In genomic region chr19:5798700-5799479, GRCm38 (mm10) we compare ENCODE assay signal across 7 mouse cellular contexts. TPM values are rescaled to one million over a fixed set of nuclear protein-coding genes. Genes with fewer than 3 reads are reported as not detected.
DNase-seq lines count a peak whose midpoint lies in the region; ATAC-seq and TF ChIP-seq lines count a peak whose summit lies in the region.

No protein-coding gene starts in this region.

- no peak overlapping the region; the same call in 1 of the 2 replicates for H3K27ac ChIP-seq in spleen, adult 2 months (ENCODE audit: insufficient read depth, low read length)
- peak overlapping the region; percentile 58; the same call in 1 of the 2 replicates for H3K27ac ChIP-seq in hindbrain, embryonic 13.5 days

- WGBS in spleen, adult 2 months = 5% methylated on average over 7 of the region's 7 CpGs
- WGBS in hindbrain, embryonic 13.5 days = 1% methylated on average over 7 of the region's 7 CpGs

- no peaks in the 10 kb centered on the region for H3K27me3 ChIP-seq in spleen, adult 2 months (ENCODE audit: control insufficient read depth, insufficient read depth, low read length)
- H3K27me3 ChIP-seq in hindbrain, embryonic 13.5 days = no peaks in the 10 kb centered on the region

- H3K4me2 ChIP-seq in hindbrain, embryonic 13.5 days = peak overlapping the region; percentile 99

- H3K36me3 ChIP-seq in spleen, adult 2 months (ENCODE audit: control insufficient read depth, insufficient read depth, low read length) = peaks cover 46% of the 10 kb centered on the region
- H3K36me3 ChIP-seq in hindbrain, embryonic 13.5 days = peaks cover 41% of the 10 kb centered on the region

- DNase-seq in spleen, adult 2 months (ENCODE audit: low read depth in 1 of 2, low spot score in 2 of 2) = no peak
- no peak for DNase-seq in spleen, postnatal 4 days (ENCODE audit: low spot score in 2 of 2)
- peak; percentile 76 for DNase-seq in c-Kit-positive CD71-positive TER-119-positive erythroid progenitor cells, embryonic 14.5 days (ENCODE audit: low spot score)
- peak; percentile 57 for DNase-seq in lung, postnatal 36 days
- DNase-seq in urinary bladder, postnatal 25 days (ENCODE audit: low spot score) = no peak
- DNase-seq in thymus, postnatal 4 days = no peak

- no peak for TF ChIP-seq POLR2A in spleen, adult 2 months (IDR thresholded peaks at IDR 0.05; ENCODE audit: low read depth, low read length)

- TF ChIP-seq CTCF in spleen, adult 2 months (IDR thresholded peaks at IDR 0.05; ENCODE audit: extremely low read depth, insufficient read depth, insufficient read length, insufficient replicate concordance) = no peak

- no peaks in the 10 kb centered on the region for H3K9me3 ChIP-seq in hindbrain, embryonic 13.5 days

- ATAC-seq in hindbrain, embryonic 13.5 days (ENCODE audit: low FRiP score) = no peak

- H3K9ac ChIP-seq in hindbrain, embryonic 13.5 days = peak overlapping the region; percentile 81

- H3K4me3 ChIP-seq in spleen, adult 2 months (ENCODE audit: extremely low read depth, insufficient read depth, insufficient read length) = peak overlapping the region; percentile 88
- peak overlapping the region; percentile 87 for H3K4me3 ChIP-seq in hindbrain, embryonic 13.5 days

- H3K4me1 ChIP-seq in spleen, adult 2 months (ENCODE audit: control insufficient read depth, insufficient read depth, insufficient read length) = peaks cover 12% of the 10 kb centered on the region
- H3K4me1 ChIP-seq in hindbrain, embryonic 13.5 days (replicated peaks) = peaks cover 47% of the 10 kb centered on the region

RNA-seq across cellular contexts. Expression of gene Scyl1, which starts 27.7 kb away (rescaled TPM):
- polyA plus RNA-seq in spleen, adult 2 months (2012; rRNA removed) = 65.4 and 68.0 TPM in 2 replicates
- polyA plus RNA-seq in hindbrain, embryonic 13.5 days (2015; fragmentation: Nextera tagmentation; extraction: Ambion mirVana) = 67.6 and 72.4 TPM in 2 replicates

RNA-seq across cellular contexts. Expression of gene Ltbp3, which starts 58.2 kb away (rescaled TPM):
- polyA plus RNA-seq in spleen, adult 2 months (2012; rRNA removed) = 22.5 and 25.8 TPM in 2 replicates
- 10.6 and 11.2 TPM in 2 replicates for polyA plus RNA-seq in hindbrain, embryonic 13.5 days (2015; fragmentation: Nextera tagmentation; extraction: Ambion mirVana)

Comparison
In these comparisons a context has a peak if more than half of its experiments do, and no peak if none do; other contexts are left out.
1. DNase-seq: peak in c-Kit-positive CD71-positive TER-119-positive erythroid progenitor cells, embryonic 14.5 days (single experiment) and lung, postnatal 36 days (single experiment); none in spleen, adult 2 months (0 of 2), spleen, postnatal 4 days (0 of 2), urinary bladder, postnatal 25 days (single experiment) and thymus, postnatal 4 days (single experiment).